Mouse (Mus musculus) embryonic facial prominence, embryonic 12.5 days (tissue): Measurements from ENCODE around the gene Gm10424. TPM values are rescaled to one million over a fixed set of nuclear protein-coding genes. Genes with fewer than 3 reads are reported as not detected.
"Not testable (repeated sequence)": the region's sequence is repeated elsewhere in the genome, so short reads cannot be mapped to it uniquely, and the experiment has no call there.

Experiments used
- ATAC-seq: fragments of 200-750 bp; cut with Nextera tagmentation; 2 replicates; pipeline ENCODE4 v1.8.0; 2017; ENCODE audit not compliant: insufficient number of reproducible peaks, insufficient read depth, low FRiP score, low TSS enrichment
- H3K27ac ChIP-seq: fragments of 300-500 bp; sonication (generic); 2 replicates; pipeline ENCODE4 v1.5.1; 2016; ENCODE audit warnings: mild to moderate bottlenecking
- H3K27me3 ChIP-seq: fragments of 300-500 bp; sonication (generic); 2 replicates; pipeline ENCODE4 v1.6.1; 2016; ENCODE audit warnings: mild to moderate bottlenecking, moderate library complexity
- H3K36me3 ChIP-seq: fragments of 300-500 bp; sonication (generic); 2 replicates; pipeline ENCODE4 v1.6.1; 2016; ENCODE audit warnings: mild to moderate bottlenecking
- H3K4me1 ChIP-seq: fragments of 300-500 bp; sonication (generic); 2 replicates; pipeline ENCODE4 v1.6.1; 2016
- H3K4me2 ChIP-seq: fragments of 300-500 bp; sonication (generic); replicated peaks from 2 replicates; pipeline ENCODE4 v1.6.1; 2016; ENCODE audit warnings: mild to moderate bottlenecking, moderate library complexity
- H3K4me3 ChIP-seq: fragments of 300-500 bp; sonication (generic); 2 replicates; pipeline ENCODE4 v1.5.1; 2016; ENCODE audit warnings: mild to moderate bottlenecking
- H3K9ac ChIP-seq: fragments of 300-500 bp; sonication (generic); 2 replicates; pipeline ENCODE4 v1.6.1; 2016; ENCODE audit warnings: mild to moderate bottlenecking, moderate library complexity
- H3K9me3 ChIP-seq: fragments of 300-500 bp; sonication (generic); 2 replicates; pipeline ENCODE4 v1.6.1; 2016; ENCODE audit warnings: mild to moderate bottlenecking, moderate library complexity
- WGBS: fragments of 180-500 bp; shearing (Covaris S2); methylation state at CpG from one replicate; pipeline ENCODE4 v1.1.7; 2016; 5-methylcytosine and 5-hydroxymethylcytosine counted together
- polyA plus RNA-seq: library from polyadenylated mRNA; unstranded; fragments of >200 nt; fragmentation: Nextera tagmentation; extraction: Ambion mirVana; gene quantifications from 2 replicates; pipeline ENCODE4 v1.2.1, GENCODE M21; 2016

Gm10424 gene
- polyA plus RNA-seq = not detected in 2 replicates

- H3K4me2 ChIP-seq, H3K9me3 ChIP-seq, H3K27ac ChIP-seq, H3K9ac ChIP-seq, H3K4me1 ChIP-seq, H3K4me3 ChIP-seq, ATAC-seq, H3K27me3 ChIP-seq, H3K36me3 ChIP-seq: not testable (repeated sequence)
- WGBS = no CpG with 5 or more reads among the region's 1 CpGs
Measured at GRCm38 (mm10) chr5:95272668-95273067, at the start of gene Gm10424. TSS of gene Gm10424 (minus strand) at chr5:95272768.

DNA sequence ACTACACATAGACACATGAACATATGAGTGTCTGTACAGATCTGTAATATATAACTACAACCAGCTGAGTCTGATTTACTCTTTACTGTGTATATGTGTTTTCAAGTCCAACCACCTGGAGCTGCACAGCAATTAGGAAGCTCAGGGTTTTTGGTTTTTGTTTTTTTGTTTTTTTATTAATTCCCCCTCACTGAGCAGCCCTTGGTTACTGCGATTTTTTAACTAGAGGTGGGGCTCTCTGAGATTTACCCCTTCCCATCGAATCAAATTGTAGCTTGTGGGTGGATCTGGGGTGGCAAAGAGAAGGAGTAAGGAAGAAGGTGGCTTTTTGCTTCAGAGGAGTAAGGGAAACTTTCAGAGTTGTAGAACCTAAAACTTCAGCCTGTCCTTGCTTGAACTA is 33.0 kb upstream of the Gm10424 start, which contains the start of gene Gm3259:
Gene Gm3259 (plus strand): TSS at position 301 of the 400 bp plus-strand sequence.
- H3K4me2 ChIP-seq, H3K9me3 ChIP-seq, H3K27me3 ChIP-seq, H3K9ac ChIP-seq, H3K36me3 ChIP-seq, ATAC-seq, H3K4me3 ChIP-seq, H3K4me1 ChIP-seq, H3K27ac ChIP-seq: not testable (repeated sequence)
- WGBS = 46% methylated on average over 2 of the region's 2 CpGs

Other genes starting within 250 kb of the Gm10424 start
- not detected in 2 replicates for gene Gm7942, start 165.8 kb downstream of the Gm10424 start, polyA plus RNA-seq
- not detected in 2 replicates for gene Gm16513, start 90.1 kb downstream of the Gm10424 start, polyA plus RNA-seq
- gene Gm3259, start 33.1 kb upstream of the Gm10424 start, polyA plus RNA-seq = not detected in 2 replicates
- gene D5Ertd577e, start 184.0 kb upstream of the Gm10424 start, polyA plus RNA-seq = not detected in 2 replicates
- not detected in 2 replicates for gene Gm3286, start 238.0 kb upstream of the Gm10424 start, polyA plus RNA-seq